Mouse (Mus musculus) CD4-positive naive resting alpha-beta T cell, adult 76 days (primary cell): ENCODE measurements around the gene Olfr341. TPM values are rescaled to one million over a fixed set of nuclear protein-coding genes. Genes with fewer than 3 reads are reported as not detected.

Experiments
- total RNA-seq: library from RNA; stranded (reverse); gene quantifications from one replicate; pipeline ENCODE4 v1.2.4, GENCODE M21; 2023

Olfr341 gene
- total RNA-seq = not detected

GRCm38 (mm10) chr2:36482368-36482767 is at the start of gene Olfr341:
TSS of gene Olfr341 (minus strand) at chr2:36482468.

GRCm38 (mm10) chr2:36524698-36525097 is 42.4 kb upstream of the Olfr341 start, which contains the start of gene Olfr342:
TSS of gene Olfr342 (plus strand) at chr2:36524998.

GRCm38 (mm10) chr2:36452287-36452686 is 30.0 kb downstream of the Olfr341 start, which contains the start of gene Olfr340:
TSS of gene Olfr340 (plus strand) at chr2:36452587.

Other genes starting within 250 kb of the Olfr341 start
- gene Olfr338, start 108.9 kb downstream of the Olfr341 start, total RNA-seq = not detected
- gene Olfr339, start 63.5 kb downstream of the Olfr341 start, total RNA-seq = not detected
- not detected for gene Olfr340, start 29.9 kb downstream of the Olfr341 start, total RNA-seq
- gene Olfr342, start 42.5 kb upstream of the Olfr341 start, total RNA-seq = not detected
- gene Olfr344, start 84.2 kb upstream of the Olfr341 start, total RNA-seq = not detected
- gene Olfr345, start 157.6 kb upstream of the Olfr341 start, total RNA-seq = not detected
- gene Olfr346, start 203.3 kb upstream of the Olfr341 start, total RNA-seq = not detected
- not detected for gene Olfr347, start 249.4 kb upstream of the Olfr341 start, total RNA-seq